Mouse (Mus musculus) CD4-positive, CD25-positive, alpha-beta regulatory T cell, adult 2 months (primary cell): ENCODE data around the gene Drc7.

Experiments
- DNase-seq: peaks from one replicate; pipeline ENCODE4 v3.0.0-alpha.2; 2012; ENCODE audit warnings: low read depth, low spot score

Gene Drc7

DNA sequence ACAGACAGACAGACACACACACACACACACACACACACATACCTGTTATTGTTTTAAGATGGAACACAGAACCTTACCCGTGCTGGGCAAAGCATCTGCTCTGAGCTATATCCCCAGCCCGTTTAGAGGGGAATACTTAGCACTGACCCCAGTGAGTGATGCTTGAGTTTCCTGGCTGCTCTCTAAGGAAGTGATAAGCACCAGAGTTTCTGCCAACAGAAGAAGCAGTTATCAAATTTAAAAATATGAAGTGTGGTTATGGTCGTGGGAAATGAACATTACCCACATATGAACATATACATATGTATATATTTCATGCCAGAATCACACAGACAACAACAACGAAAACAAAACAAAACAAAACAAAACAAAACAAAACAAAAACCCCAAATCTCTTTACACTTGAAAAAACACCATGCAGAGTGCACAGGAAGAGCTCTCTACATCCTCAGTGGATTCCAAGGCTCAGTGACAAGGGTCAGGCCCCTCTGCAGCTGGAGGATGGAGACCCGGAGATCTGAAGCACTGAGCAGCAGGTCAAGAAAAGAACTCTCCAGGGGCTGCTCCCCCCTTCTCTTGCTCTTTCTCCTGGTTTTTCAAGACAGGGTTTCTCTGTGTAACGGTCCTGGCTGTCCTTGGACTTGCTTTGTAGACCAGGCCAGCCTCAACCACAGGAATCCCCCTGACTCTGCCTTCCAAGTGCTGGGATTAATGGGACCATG, 5.1 kb downstream of the Drc7 start:
- DNase-seq, result no peak

DNA sequence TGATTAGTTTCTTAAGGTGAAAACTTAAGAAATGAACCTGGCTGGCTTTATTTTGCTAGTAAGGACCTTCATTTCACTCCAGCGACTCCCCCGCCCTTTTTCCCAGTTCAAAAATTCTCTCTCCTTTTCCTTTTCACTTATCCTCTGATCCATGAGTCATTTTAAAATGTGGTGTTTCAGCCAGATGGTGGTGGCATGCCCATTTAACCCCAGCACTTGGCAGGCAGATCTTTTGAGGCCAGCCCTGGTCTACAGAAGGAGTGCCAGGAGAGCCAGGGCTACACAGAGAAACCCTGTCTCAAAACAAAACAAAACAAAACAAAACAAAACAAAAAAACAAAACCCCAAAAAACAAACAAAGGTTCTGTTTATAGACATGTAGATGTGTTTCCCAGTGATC, 9.6 kb downstream of the Drc7 start:
- DNase-seq, result no peak

DNA sequence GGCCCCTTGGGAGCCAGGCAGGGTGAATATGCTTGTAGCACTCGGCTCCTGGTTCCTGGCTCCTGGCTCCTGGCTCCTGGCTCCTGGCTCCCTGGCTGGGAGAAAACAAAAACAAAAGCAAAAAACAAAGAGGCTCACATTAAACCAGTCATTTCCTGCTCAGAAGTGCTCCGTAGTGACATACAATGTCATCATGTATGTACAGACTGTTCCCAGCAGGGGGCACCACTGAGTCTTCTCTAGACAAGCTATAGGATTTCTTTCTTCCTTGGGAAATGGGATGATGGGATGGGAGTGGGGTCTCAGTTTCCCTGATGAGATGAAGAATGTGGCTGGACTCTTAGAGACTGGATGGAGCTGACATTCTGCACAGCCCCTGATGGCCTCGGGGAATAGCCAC, 12.7 kb downstream of the Drc7 start:
- peak; percentile 79 for DNase-seq

DNA sequence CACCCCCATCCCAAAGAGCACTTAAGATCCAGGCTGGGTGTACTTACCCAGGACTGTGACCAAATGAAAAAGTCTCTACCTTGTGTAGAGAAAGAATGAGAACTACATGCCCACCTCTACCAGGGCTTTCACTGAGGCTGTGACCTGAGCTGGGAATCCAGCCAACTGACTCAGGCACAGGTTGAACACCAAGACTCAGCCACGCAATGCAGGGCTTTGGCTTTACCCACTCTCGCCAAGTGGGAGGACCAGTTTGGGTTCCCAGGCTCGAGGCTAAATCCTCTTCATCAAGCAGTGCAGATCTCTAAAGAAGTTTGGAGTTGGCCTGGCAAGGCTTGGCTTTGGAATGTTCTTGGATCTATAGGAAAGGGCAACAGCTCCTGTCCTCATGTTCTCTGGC, 20.6 kb downstream of the Drc7 start:
- no peak for DNase-seq

DNA sequence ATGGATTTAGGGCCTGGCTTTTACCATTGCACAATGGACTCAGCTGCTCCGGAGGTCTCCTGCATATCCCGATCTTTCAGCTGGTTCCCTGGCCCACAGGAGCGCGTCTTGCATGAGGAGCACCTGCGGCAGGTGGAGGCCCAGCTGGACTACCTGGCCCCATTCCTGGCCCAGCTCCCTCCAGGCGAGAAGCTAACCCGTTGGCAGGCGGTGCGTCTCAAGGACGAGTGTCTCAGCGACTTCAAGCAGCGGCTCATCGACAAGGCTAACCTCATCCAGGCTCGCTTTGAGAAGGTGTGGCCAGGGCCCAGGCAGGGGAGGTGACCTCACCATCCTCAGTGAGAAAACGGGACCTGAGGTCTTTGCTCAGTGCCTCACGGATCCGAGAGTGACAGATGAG, 21.2 kb downstream of the Drc7 start:
- no peak for DNase-seq

DNA sequence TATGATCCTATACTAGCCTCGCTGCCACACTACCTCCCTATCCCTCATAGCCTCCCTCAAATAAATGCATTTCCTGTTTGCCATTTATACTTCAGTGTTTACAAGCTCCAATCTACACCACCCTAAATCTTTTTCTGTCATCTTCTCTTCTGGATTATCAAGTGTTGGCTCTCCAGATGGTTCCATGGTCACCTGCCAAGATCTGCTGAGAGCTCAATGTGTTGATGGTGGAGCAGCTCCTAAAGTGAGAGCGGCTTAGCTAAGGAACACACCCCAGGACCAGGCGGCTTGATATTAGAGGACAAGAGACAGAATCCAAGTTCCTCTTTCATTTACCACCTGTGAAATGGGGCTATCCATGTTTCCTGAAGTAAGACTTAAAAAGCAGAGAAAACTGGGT, 23.2 kb downstream of the Drc7 start:
- no peak for DNase-seq

DNA sequence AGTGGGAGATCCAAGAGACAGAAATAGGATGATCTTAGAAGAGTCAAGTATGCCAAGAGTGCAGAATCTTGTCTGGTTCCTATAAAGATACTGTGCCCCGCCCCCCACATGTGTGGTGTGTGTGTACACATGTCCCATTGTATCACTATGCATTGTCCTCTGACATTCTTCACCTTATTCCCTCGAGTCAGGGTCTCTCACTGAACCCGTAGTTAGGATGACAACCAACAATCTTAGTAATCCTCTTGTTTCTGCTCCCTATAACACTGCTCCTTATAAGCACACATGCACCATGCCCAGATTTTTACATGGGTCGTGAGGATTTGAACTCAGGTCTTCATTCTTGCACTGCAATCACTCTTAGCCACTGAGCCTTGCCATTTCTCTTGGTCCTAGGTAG, 24.4 kb downstream of the Drc7 start:
- DNase-seq, result no peak

DNA sequence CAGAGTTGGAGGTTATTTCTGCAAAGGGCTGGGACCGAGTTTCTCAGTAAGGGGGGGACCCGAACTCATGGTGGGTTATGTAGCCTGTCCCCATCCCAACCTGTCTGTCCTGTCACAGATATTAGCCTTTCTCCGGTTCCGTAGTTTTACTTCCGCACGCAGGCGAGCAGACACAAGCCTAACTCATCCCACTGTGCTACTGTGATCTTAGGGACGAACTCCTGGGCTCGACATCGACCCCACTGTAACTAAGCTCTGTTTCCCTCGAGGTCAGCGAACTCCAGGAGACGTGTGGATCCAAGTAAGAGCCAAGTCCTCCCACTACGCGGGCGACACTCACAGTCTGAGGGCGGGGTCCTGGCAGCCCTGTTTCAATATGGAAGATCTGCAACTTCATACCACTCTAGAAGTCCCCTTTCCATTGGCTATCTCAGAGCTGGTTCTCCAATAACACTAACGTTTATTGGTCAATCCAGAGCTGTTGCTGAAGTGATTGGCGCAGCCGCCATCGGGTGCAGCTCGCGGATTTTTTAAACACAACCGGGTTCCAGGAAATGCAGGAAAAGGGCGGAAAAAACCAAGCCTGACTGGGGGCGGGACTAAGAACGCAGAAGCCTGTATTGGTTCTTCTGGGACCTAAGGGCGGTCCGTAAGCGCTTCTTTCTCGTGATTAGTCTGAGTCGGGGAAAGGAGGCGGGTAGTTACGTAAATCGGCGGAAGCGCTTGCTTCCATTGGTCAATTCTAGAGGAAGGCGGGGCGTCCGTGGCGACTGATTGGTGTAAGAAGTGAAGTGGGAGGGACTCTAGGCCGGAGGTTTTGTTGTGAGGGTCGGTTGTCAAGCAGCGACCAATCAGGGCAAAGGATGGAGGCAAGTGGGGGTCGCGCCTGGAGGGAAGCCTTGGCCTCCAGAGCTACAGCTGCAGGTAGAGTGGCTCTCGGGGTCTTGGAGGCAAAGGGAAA, 25.8 kb downstream of the Drc7 start, which contains the start of gene Katnb1:
Gene Katnb1, plus strand, starts transcription at position 806 of the 961 bp plus-strand sequence.
- DNase-seq, result peak; percentile 99

DNA sequence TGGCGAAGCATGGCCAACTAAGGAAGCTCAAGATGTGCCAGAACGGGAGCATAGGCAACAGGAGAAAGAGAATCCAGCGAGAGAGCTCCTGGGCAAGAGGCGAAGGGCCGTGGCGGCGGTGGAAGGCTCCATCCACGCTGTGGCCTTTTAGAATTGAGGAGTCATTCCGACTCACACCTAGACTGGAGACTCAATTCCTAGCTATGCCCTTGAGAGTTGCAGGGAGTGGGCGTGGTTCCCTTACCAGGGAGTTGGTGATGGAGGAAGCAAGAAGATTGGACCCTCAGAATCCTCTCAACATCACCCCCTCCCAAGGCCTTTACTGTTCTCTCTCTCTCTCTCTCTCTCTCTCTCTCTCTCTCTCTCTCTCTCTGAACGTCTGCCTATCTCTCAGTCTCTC, 26.7 kb downstream of the Drc7 start:
- peak; percentile 27 for DNase-seq

DNA sequence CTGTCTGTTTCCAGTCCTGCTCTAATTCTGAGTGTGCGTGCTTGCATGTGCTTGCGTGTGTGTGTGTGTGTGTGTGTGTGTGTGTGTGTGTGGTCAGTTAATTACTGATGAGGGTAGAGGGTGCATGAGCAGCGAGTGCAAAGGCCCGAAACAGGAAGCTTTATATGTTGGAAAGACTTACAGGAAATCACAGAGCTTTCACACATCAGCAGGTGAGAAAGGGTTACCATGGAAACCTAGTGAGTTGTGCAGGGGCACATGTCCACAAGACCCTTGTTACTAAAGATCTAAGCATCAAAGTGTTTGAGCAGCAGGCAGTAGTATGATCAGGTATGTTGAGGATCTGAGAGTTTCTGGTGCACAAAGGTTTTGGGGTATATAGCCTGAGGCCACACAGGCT, 29.4 kb downstream of the Drc7 start:
- no peak for DNase-seq

DNA sequence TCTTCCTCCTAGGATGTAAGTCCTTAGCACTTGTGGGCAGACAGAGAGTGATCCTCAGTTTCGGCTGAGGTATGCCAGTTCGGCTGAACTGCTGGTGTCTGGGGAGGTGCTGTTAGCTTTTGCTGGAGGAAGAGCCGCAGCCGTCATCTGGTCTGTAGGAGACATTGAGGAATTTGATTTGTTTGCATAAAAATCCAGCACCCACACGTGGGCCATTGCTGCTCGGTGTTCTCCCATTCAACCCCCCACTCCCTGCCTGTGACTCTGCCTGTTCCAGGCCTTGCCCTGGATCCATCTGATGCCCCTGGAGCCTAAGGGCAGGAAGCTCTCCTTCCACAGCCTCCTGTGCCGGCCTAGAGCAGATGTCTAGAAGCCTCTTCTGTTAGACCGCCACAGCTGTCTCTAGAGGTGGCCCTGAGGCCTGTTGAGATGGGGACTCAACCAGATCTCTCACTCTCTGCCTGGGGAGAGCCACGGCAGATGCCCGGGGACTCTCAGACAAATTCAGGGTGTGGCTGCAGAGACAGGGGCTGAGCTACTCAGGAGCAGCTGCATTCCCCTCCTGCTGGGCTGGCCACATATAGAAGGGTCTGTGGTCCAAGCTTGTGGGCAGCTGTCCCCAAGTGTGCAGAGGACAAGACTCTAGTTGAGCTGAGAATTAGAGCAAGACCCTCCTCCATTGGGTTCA, 30.0 kb downstream of the Drc7 start:
- no peak for DNase-seq

DNA sequence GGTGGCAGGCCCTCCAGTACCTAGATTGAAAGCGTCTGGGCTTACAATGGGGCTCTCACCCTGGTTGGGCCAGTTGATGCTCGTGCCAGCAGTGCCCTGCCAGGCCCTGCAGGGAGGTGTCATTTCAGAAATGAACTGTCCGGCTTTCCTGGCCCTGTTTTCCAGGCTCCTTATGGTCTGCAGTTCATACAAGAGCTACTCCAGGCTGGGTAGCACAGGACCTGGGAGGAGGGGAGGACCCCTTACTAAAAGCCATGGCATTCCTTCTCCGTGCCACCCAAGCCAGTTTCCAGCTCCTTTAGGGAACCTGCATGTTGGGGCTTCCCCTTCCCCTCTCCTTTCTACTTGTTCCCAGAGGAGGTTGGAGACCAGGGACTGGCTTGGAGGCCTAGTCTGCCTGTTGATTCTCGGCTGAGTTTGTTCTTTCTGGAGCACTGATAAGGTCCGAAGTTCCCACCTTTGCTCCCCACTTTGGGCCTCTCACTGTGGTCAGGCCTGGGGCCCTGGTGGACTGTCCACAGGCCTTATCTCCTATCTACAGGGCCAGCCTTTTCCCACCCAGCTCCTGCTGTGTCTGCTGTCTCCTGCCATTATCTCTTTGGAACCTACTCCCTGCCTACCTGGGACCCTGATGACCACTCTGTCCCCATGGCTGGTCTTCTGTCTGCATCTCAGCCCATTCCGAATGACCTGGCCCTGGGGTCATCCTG, 30.7 kb downstream of the Drc7 start:
- DNase-seq, result no peak

DNA sequence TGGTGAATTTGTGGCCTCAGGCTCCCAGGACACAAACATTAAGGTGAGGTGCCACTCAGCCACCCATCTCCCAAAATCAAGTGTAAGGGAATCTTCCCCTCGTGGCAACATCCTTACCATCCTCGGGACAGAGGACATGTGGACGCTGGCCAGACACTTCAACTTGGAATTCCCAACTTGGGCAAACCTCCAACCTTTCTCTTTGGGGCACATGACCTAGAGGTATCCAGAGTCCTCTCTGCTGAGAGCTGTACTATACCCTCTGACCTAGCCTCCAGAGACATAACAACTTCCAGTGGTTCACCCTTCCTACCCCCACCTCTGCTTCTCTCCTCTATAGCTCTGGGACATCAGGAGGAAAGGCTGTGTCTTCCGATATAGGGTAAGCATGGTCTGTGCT, 38.7 kb downstream of the Drc7 start:
- DNase-seq, result no peak

DNA sequence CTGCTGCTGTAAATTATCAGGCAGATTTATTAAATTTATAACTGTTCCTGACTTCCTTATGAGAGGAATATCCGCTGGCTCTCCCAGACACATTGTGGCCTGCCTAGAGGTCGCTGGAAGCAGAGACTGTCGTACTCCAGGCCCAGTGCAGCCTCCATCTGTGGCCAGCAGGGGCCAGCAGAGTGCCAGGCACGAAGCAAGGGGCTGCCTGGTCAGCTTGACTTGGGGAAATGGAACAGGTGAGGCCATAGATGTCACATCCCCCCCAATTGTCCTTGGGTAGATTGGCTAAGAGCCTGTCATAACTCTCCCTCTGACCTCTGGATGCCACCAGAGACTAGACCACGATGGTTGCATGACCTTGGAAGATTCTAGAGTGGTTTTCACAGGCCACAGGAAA, 44.1 kb downstream of the Drc7 start:
- peak; percentile 66 for DNase-seq

DNA sequence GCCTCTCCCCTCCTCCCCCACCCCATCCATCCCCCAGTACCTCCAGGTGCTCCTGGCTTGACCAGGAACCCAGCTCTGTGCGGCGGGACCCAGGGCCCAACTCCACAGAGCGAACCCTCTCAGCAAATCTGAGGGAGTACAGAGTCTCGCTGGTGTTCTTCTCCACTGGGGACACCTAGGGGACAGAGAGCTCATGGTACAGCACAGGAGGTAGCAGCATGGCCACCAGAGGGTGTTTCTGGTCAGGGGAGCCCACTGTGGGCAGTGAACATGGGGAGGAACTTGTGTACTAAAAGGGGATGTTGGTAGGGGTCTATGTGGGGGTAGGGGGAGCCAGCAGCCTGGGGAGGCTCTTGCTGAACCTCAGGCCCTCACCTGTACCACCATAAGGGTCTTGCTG, 47.1 kb downstream of the Drc7 start:
- no peak for DNase-seq

DNA sequence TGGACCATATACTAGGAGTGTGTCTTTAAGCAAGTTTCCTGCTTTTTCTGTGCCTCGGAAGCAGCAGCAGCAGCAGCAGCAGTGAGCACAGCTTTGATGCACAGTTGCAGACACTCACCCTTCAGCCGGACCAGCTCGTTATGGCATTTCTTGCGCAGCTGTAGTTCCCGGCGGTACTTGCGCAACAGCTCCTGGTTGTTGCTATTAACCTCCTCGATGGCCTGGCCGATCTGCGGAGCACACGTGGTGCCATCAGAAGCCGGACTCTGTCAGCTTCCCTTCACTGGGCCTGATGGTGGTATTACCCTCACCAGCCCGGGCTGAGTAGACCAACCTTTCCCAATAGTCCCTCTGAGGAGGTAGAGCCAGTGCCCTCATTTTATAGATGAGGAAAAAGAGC, 52.4 kb downstream of the Drc7 start:
- no peak for DNase-seq

DNA sequence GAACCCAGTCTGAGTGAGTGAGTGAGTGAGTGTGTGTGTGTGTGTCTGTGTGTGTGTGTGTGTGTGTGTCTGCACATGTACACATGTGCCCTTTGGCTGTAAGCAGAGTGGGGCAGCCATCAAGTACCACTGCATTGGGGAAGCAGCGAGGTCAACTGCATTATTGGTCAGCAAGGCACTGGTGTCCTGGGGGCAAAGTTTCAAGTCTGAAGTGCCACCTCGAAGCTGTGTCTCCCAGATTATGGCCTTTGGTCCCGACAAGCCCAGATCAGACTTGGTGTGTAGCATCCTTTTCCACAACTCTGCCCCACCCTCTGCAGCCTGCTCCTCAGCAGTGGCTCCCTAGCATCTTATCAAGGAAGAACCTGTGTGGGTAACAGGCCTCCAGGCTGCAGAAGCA, 57.7 kb downstream of the Drc7 start:
- no peak for DNase-seq

DNA sequence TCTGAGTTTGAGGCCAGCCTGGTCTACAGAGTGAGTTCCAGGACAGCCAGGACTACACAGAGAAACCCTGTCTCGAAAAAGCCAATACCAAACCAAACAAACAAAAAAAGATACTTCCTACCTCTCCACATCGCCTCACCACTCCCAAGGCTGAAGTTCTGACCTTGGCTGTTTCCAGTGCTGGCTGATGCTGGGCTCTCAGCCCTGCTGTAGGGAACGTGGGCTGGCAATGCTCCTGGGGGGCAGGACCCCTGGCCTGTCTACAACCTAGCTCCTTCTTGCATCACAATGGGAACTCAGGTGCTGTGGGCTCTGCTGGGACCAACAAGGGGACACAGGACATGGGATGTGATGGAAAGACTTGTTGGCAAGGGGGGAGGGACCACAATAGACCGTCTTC, 58.2 kb downstream of the Drc7 start:
- DNase-seq, result no peak

DNA sequence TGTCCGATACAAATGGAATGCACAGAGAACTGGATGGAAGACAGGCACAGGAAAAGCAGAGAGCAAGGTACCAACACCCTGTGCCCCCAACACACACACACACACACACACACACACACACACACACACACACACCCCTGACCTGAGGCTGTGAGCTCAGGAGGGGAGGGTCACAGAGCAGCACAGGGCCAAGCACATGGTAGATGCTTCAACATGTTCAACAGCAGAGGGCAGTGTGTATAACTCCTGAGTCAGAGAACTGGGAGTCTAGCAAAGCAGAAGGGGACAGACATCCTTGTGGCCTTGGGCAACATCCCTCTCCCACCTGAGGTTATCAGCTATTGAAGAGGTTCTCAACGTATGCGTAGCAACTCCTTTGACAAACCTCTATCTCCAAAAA, 58.8 kb downstream of the Drc7 start:
- peak; percentile 49 for DNase-seq

DNA sequence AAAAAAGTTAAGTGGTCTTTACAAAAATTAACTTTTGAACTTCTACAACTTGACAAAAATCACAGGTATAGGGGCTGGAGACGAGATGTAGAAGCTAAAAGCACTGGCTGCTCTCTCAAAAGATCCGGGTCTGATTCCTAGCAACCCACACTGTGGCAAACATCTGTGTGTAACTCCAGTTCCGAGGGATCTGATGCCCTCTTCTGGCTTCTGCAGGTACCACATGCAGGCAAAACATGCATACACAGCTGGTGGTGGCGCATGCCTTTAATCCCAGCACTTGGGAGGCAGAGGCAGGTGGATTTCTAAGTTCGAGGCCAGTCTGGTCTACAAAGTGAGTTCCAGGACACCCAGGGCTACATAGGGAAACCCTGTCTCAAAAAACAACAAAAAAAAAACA, 68.6 kb downstream of the Drc7 start:
- no peak for DNase-seq

DNA sequence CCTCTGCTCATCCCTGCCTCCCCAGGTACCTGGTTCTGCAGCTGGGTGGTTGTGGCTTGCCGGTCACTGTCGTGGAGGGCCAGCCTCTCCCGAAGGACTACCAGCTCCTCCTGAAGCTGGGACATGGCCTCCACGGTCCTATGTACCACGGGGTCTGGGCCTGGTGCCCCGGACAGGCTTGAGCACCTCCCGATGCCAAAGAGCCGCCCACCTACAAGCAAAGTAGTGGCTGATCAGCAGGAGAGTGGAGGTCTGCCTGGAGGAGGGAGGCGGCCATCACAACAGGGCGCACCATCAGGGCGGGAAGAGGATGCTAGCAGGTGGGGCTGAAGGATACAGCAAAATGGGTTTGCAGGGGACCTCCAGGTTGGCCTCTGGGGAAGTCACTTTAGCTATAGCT, 71.6 kb downstream of the Drc7 start:
- no peak for DNase-seq

DNA sequence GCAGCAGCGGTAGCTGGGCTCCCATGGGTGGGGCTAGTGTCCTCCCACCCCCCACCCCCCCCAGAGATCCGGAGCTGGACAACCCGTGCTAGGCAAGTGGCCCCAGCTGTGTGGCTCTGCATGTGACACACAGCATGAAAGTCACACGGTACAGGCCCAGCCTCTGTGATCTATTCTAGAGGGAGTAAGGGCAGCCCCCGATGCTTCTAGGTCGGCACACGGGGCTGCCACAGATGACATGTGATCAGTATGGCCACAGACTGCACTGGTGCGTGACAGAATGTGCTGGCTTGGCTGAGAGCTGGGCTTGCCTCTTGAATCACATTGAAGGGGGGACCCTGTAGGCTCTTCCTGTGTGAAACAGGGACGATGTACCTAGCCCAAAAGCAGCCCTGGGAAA, 72.8 kb downstream of the Drc7 start:
- no peak for DNase-seq
